In genomic region chr7:19230041-19230580, GRCm38 (mm10) we compare ENCODE assay signal across 11 mouse cellular contexts. TPM values are rescaled to one million over a fixed set of nuclear protein-coding genes. Genes with fewer than 3 reads are reported as not detected.
DNase-seq lines count a peak whose midpoint lies in the region; ATAC-seq lines count a peak whose summit lies in the region.
"Had no signal": no experiment of that assay in that cellular context is flagged by ENCODE, and none has a peak within 500 bp of the region (broad histone marks: within the 10 kb centered on the region; RNA-seq: fewer than 3 reads in every experiment).

No protein-coding gene starts in this region.

- no peaks in the 10 kb centered on the region for H3K27me3 ChIP-seq in forebrain, embryonic 13.5 days
- no peaks in the 10 kb centered on the region for H3K27me3 ChIP-seq in forebrain, embryonic 11.5 days (ENCODE audit: control insufficient read depth, insufficient read depth, low read length)
- no peaks in the 10 kb centered on the region for H3K27me3 ChIP-seq in megakaryocyte, embryonic 14.5 days (replicated peaks)
- H3K27me3 ChIP-seq in kidney, embryonic 16.5 days (ENCODE audit: insufficient read depth, low read length) = no peaks in the 10 kb centered on the region
- no peaks in the 10 kb centered on the region for H3K27me3 ChIP-seq in neural tube, embryonic 13.5 days
- H3K27me3 ChIP-seq: limb, embryonic 15.5 days; stomach, embryonic 15.5 days had no signal

- peak overlapping the region; percentile 83 for H3K4me2 ChIP-seq in forebrain, embryonic 13.5 days
- H3K4me2 ChIP-seq in forebrain, embryonic 11.5 days (ENCODE audit: low read depth, low read length, severe bottlenecking) = no peak overlapping the region
- H3K4me2 ChIP-seq in kidney, embryonic 16.5 days (replicated peaks; ENCODE audit: low read depth, low read length) = peak overlapping the region; percentile 86
- H3K4me2 ChIP-seq in neural tube, embryonic 13.5 days = peak overlapping the region; percentile 92

- peaks cover 31% of the 10 kb centered on the region for H3K4me1 ChIP-seq in forebrain, embryonic 13.5 days
- peaks cover 2% of the 10 kb centered on the region; the same call in 1 of the 2 replicates for H3K4me1 ChIP-seq in forebrain, embryonic 11.5 days (replicated peaks; ENCODE audit: control insufficient read depth, insufficient read depth, low read length)
- H3K4me1 ChIP-seq in megakaryocyte, embryonic 14.5 days = peaks cover 79% of the 10 kb centered on the region
- H3K4me1 ChIP-seq in kidney, embryonic 16.5 days (ENCODE audit: insufficient read depth, low read length) = peaks cover 20% of the 10 kb centered on the region
- H3K4me1 ChIP-seq in neural tube, embryonic 13.5 days (replicated peaks) = peaks cover 31% of the 10 kb centered on the region

- no peak overlapping the region for H3K27ac ChIP-seq in forebrain, embryonic 13.5 days
- H3K27ac ChIP-seq in forebrain, embryonic 11.5 days (ENCODE audit: low read depth, low read length) = no peak overlapping the region
- peak overlapping the region; percentile 7; the same call in 1 of the 2 replicates for H3K27ac ChIP-seq in kidney, embryonic 16.5 days (ENCODE audit: low read length)
- no peak overlapping the region for H3K27ac ChIP-seq in neural tube, embryonic 13.5 days (replicated peaks)
- H3K27ac ChIP-seq: limb, embryonic 15.5 days had no signal

- peaks cover 17% of the 10 kb centered on the region for H3K36me3 ChIP-seq in forebrain, embryonic 13.5 days (ENCODE audit: poor library complexity, severe bottlenecking)
- H3K36me3 ChIP-seq in forebrain, embryonic 11.5 days (ENCODE audit: control insufficient read depth, insufficient read depth, low read length) = no peaks in the 10 kb centered on the region
- peaks cover 45% of the 10 kb centered on the region for H3K36me3 ChIP-seq in megakaryocyte, embryonic 14.5 days (replicated peaks; ENCODE audit: low read length)
- H3K36me3 ChIP-seq in kidney, embryonic 16.5 days (ENCODE audit: insufficient read depth, low read length) = no peaks in the 10 kb centered on the region
- peaks cover 11% of the 10 kb centered on the region; the same call in 1 of the 2 replicates for H3K36me3 ChIP-seq in neural tube, embryonic 13.5 days
- H3K36me3 ChIP-seq: stomach, embryonic 15.5 days had no signal

- DNase-seq in forebrain, embryonic 11.5 days (ENCODE audit: low spot score) = no peak
- DNase-seq in left cerebral cortex, postnatal 4 days = no peak

- intact Hi-C loops in left cerebral cortex, postnatal 4 days (cut with DNase I) = loop anchor here (10.0 kb wide), 1 partner anchor 55 kb away; the partner anchor contains the start of genes Ppm1n and Rtn2

- WGBS in forebrain, embryonic 13.5 days = 95% methylated on average over 2 of the region's 2 CpGs
- WGBS in forebrain, embryonic 11.5 days = 96% methylated on average over 2 of the region's 2 CpGs
- WGBS in kidney, embryonic 16.5 days = 93% methylated on average over 2 of the region's 2 CpGs
- WGBS in neural tube, embryonic 13.5 days = 94% methylated on average over 2 of the region's 2 CpGs

- H3K9me3 ChIP-seq in forebrain, embryonic 13.5 days (replicated peaks) = no peaks in the 10 kb centered on the region
- no peaks in the 10 kb centered on the region for H3K9me3 ChIP-seq in forebrain, embryonic 11.5 days (ENCODE audit: control insufficient read depth, low read length)
- no peaks in the 10 kb centered on the region for H3K9me3 ChIP-seq in megakaryocyte, embryonic 14.5 days
- no peaks in the 10 kb centered on the region for H3K9me3 ChIP-seq in kidney, embryonic 16.5 days (ENCODE audit: low read length)
- no peaks in the 10 kb centered on the region for H3K9me3 ChIP-seq in neural tube, embryonic 13.5 days
- H3K9me3 ChIP-seq: limb, embryonic 15.5 days; stomach, embryonic 15.5 days had no signal

- ATAC-seq in forebrain, embryonic 13.5 days = no peak
- no peak for ATAC-seq in forebrain, embryonic 11.5 days (replicated peaks; ENCODE audit: low FRiP score)
- ATAC-seq in megakaryocyte, adult 5-6 weeks (ENCODE audit: poor library complexity, severe bottlenecking) = no peak
- ATAC-seq in kidney, embryonic 16.5 days (ENCODE audit: low FRiP score, low TSS enrichment) = no peak
- ATAC-seq in neural tube, embryonic 13.5 days (ENCODE audit: low read depth) = no peak
- ATAC-seq in megakaryocyte progenitor cell, adult 5-6 weeks (replicated peaks; ENCODE audit: poor library complexity) = no peak

- peak overlapping the region; percentile 71 for H3K9ac ChIP-seq in forebrain, embryonic 13.5 days
- no peak overlapping the region for H3K9ac ChIP-seq in forebrain, embryonic 11.5 days (ENCODE audit: low read length)
- H3K9ac ChIP-seq in kidney, embryonic 16.5 days (replicated peaks; ENCODE audit: low read length) = peak overlapping the region; percentile 36; the same call in 1 of the 2 replicates
- peak overlapping the region; percentile 83 for H3K9ac ChIP-seq in neural tube, embryonic 13.5 days
- H3K9ac ChIP-seq: limb, embryonic 15.5 days had no signal

- H3K4me3 ChIP-seq in forebrain, embryonic 13.5 days = no peak overlapping the region
- H3K4me3 ChIP-seq in forebrain, embryonic 11.5 days (ENCODE audit: low read depth, low read length) = no peak overlapping the region
- peak overlapping the region; percentile 96 for H3K4me3 ChIP-seq in megakaryocyte, embryonic 14.5 days (replicated peaks)
- H3K4me3 ChIP-seq in kidney, embryonic 16.5 days (ENCODE audit: low read length) = no peak overlapping the region
- H3K4me3 ChIP-seq in neural tube, embryonic 13.5 days = 0 out of 2 replicates have a peak overlapping the region, but pooled peaks have one; percentile 63

RNA-seq across cellular contexts. Expression of gene Opa3, which starts 2.0 kb away (rescaled TPM):
- 42.1 and 47.5 TPM in 2 replicates for polyA plus RNA-seq in forebrain, embryonic 13.5 days (2015; fragmentation: Nextera tagmentation; extraction: Ambion mirVana)
- 54.1 and 59.8 TPM in 2 replicates for polyA plus RNA-seq in forebrain, embryonic 11.5 days (2014; fragmentation: Nextera tagmentation; extraction: Ambion mirVana)
- 7.3 and 11.6 TPM in 2 replicates for polyA plus RNA-seq in megakaryocyte, embryonic 14.5 days (2012; ENCODE audit: insufficient read depth, low replicate concordance)
- 12.3 and 15.7 TPM in 2 replicates for total RNA-seq in megakaryocyte, adult 5-6 weeks (2015)
- 18.2 and 20.7 TPM in 2 replicates for total RNA-seq in megakaryocyte, adult 5-6 weeks (2017)
- 42.9 and 44.6 TPM in 2 replicates for polyA plus RNA-seq in kidney, embryonic 16.5 days (2015; fragmentation: Nextera tagmentation; extraction: Ambion mirVana)
- 38.7 and 39.9 TPM in 2 replicates for polyA plus RNA-seq in neural tube, embryonic 13.5 days (2015; fragmentation: Nextera tagmentation; extraction: Ambion mirVana)
- total RNA-seq in left cerebral cortex, postnatal 4 days (2021) = 10 to 100 TPM; 33.8 to 35.0 TPM
- total RNA-seq in megakaryocyte progenitor cell, adult 5-6 weeks (2015) = 12.4 and 16.1 TPM in 2 replicates
- 19.9 and 25.0 TPM in 2 replicates for total RNA-seq in megakaryocyte progenitor cell, adult 5-6 weeks (2017)

RNA-seq across cellular contexts. Expression of gene Gpr4, which starts 17.8 kb away (rescaled TPM):
- 1.2 and 1.3 TPM in 2 replicates for polyA plus RNA-seq in forebrain, embryonic 13.5 days (2015; fragmentation: Nextera tagmentation; extraction: Ambion mirVana)
- 1.6 and 2.5 TPM in 2 replicates for polyA plus RNA-seq in forebrain, embryonic 11.5 days (2014; fragmentation: Nextera tagmentation; extraction: Ambion mirVana)
- 0.03 TPM in 1 of 2 replicates, not detected in the other for polyA plus RNA-seq in megakaryocyte, embryonic 14.5 days (2012; ENCODE audit: insufficient read depth, low replicate concordance)
- not detected in 2 replicates for total RNA-seq in megakaryocyte, adult 5-6 weeks (2015)
- total RNA-seq in megakaryocyte, adult 5-6 weeks (2017) = 0.12 TPM in 1 of 2 replicates, not detected in the other
- 4.0 and 4.3 TPM in 2 replicates for polyA plus RNA-seq in kidney, embryonic 16.5 days (2015; fragmentation: Nextera tagmentation; extraction: Ambion mirVana)
- polyA plus RNA-seq in neural tube, embryonic 13.5 days (2015; fragmentation: Nextera tagmentation; extraction: Ambion mirVana) = 2.0 and 2.6 TPM in 2 replicates
- 1 to 10 TPM; 3.5 to 4.3 TPM for total RNA-seq in left cerebral cortex, postnatal 4 days (2021)
- 0.12 TPM in 1 of 2 replicates, not detected in the other for total RNA-seq in megakaryocyte progenitor cell, adult 5-6 weeks (2015)
- not detected in 2 replicates for total RNA-seq in megakaryocyte progenitor cell, adult 5-6 weeks (2017)

RNA-seq across cellular contexts. Expression of gene Vasp, which starts 41.5 kb away (rescaled TPM):
- polyA plus RNA-seq in forebrain, embryonic 13.5 days (2015; fragmentation: Nextera tagmentation; extraction: Ambion mirVana) = 31.0 and 32.7 TPM in 2 replicates
- polyA plus RNA-seq in forebrain, embryonic 11.5 days (2014; fragmentation: Nextera tagmentation; extraction: Ambion mirVana) = 52.8 and 53.0 TPM in 2 replicates
- 828 and 2,423 TPM in 2 replicates for polyA plus RNA-seq in megakaryocyte, embryonic 14.5 days (2012; ENCODE audit: insufficient read depth, low replicate concordance)
- total RNA-seq in megakaryocyte, adult 5-6 weeks (2015) = 122 and 129 TPM in 2 replicates
- 180 and 227 TPM in 2 replicates for total RNA-seq in megakaryocyte, adult 5-6 weeks (2017)
- 81.0 and 86.9 TPM in 2 replicates for polyA plus RNA-seq in kidney, embryonic 16.5 days (2015; fragmentation: Nextera tagmentation; extraction: Ambion mirVana)
- 41.2 and 46.3 TPM in 2 replicates for polyA plus RNA-seq in neural tube, embryonic 13.5 days (2015; fragmentation: Nextera tagmentation; extraction: Ambion mirVana)
- 10 to 100 TPM; 45.3 to 46.6 TPM for total RNA-seq in left cerebral cortex, postnatal 4 days (2021)
- 46.7 and 49.6 TPM in 2 replicates for total RNA-seq in megakaryocyte progenitor cell, adult 5-6 weeks (2015)
- 71.0 and 73.0 TPM in 2 replicates for total RNA-seq in megakaryocyte progenitor cell, adult 5-6 weeks (2017)

RNA-seq across cellular contexts. Expression of gene Ppm1n, which starts 49.8 kb away (rescaled TPM):
- 0.18 and 0.80 TPM in 2 replicates for polyA plus RNA-seq in forebrain, embryonic 13.5 days (2015; fragmentation: Nextera tagmentation; extraction: Ambion mirVana)
- polyA plus RNA-seq in forebrain, embryonic 11.5 days (2014; fragmentation: Nextera tagmentation; extraction: Ambion mirVana) = 0.44 TPM in 1 of 2 replicates, not detected in the other
- not detected in 2 replicates for polyA plus RNA-seq in megakaryocyte, embryonic 14.5 days (2012; ENCODE audit: insufficient read depth, low replicate concordance)
- total RNA-seq in megakaryocyte, adult 5-6 weeks (2015) = not detected in 2 replicates
- total RNA-seq in megakaryocyte, adult 5-6 weeks (2017) = not detected in 2 replicates
- polyA plus RNA-seq in kidney, embryonic 16.5 days (2015; fragmentation: Nextera tagmentation; extraction: Ambion mirVana) = 0.22 TPM in 1 of 2 replicates, not detected in the other
- polyA plus RNA-seq in neural tube, embryonic 13.5 days (2015; fragmentation: Nextera tagmentation; extraction: Ambion mirVana) = 0.41 and 0.59 TPM in 2 replicates
- total RNA-seq in left cerebral cortex, postnatal 4 days (2021) = under 1 TPM; 0.60 to 0.64 TPM
- total RNA-seq in megakaryocyte progenitor cell, adult 5-6 weeks (2015) = 0.20 TPM in 1 of 2 replicates, not detected in the other
- total RNA-seq in megakaryocyte progenitor cell, adult 5-6 weeks (2017) = not detected in 2 replicates
- total RNA-seq: hematopoietic stem cell, adult 5-6 weeks had no signal

RNA-seq across cellular contexts. Expression of gene Rtn2, which starts 52.3 kb away (rescaled TPM):
- polyA plus RNA-seq in forebrain, embryonic 13.5 days (2015; fragmentation: Nextera tagmentation; extraction: Ambion mirVana) = 87.9 and 92.4 TPM in 2 replicates
- polyA plus RNA-seq in forebrain, embryonic 11.5 days (2014; fragmentation: Nextera tagmentation; extraction: Ambion mirVana) = 47.3 and 54.7 TPM in 2 replicates
- 6.1 and 8.4 TPM in 2 replicates for polyA plus RNA-seq in megakaryocyte, embryonic 14.5 days (2012; ENCODE audit: insufficient read depth, low replicate concordance)
- total RNA-seq in megakaryocyte, adult 5-6 weeks (2015) = 0.48 TPM in 1 of 2 replicates, not detected in the other
- total RNA-seq in megakaryocyte, adult 5-6 weeks (2017) = not detected in 2 replicates
- 8.0 and 9.4 TPM in 2 replicates for polyA plus RNA-seq in kidney, embryonic 16.5 days (2015; fragmentation: Nextera tagmentation; extraction: Ambion mirVana)
- polyA plus RNA-seq in neural tube, embryonic 13.5 days (2015; fragmentation: Nextera tagmentation; extraction: Ambion mirVana) = 103 and 117 TPM in 2 replicates
- total RNA-seq in left cerebral cortex, postnatal 4 days (2021) = 100 to 1,000 TPM; 154 to 161 TPM
- not detected in 2 replicates for total RNA-seq in megakaryocyte progenitor cell, adult 5-6 weeks (2015)
- not detected in 2 replicates for total RNA-seq in megakaryocyte progenitor cell, adult 5-6 weeks (2017)
- total RNA-seq: hematopoietic stem cell, adult 5-6 weeks had no signal

Comparison
In these comparisons a context has a peak if more than half of its experiments do, and no peak if none do; other contexts are left out.
1. H3K4me3 ChIP-seq: peak in megakaryocyte, embryonic 14.5 days (single experiment) and neural tube, embryonic 13.5 days (single experiment); none in forebrain, embryonic 13.5 days (single experiment), forebrain, embryonic 11.5 days (single experiment) and kidney, embryonic 16.5 days (single experiment).